Mouse (Mus musculus) midbrain, postnatal 0 days (tissue): ENCODE data around the gene Spout1. TPM values are rescaled to one million over a fixed set of nuclear protein-coding genes. Genes with fewer than 3 reads are reported as not detected.

Experiments used
- ATAC-seq: fragments of 200-750 bp; cut with Nextera tagmentation; 2 replicates; pipeline ENCODE4 v1.8.0; 2017; ENCODE audit warnings: moderate number of reproducible peaks, mild to moderate bottlenecking, moderate TSS enrichment, moderate library complexity; ENCODE audit not compliant: low FRiP score
- DNase-seq: peaks from one replicate; pipeline ENCODE4 v3.0.0-alpha.2; 2015; ENCODE audit warnings: low spot score
- H3K27ac ChIP-seq: fragments of 300-500 bp; sonication (generic); 2 replicates; pipeline ENCODE4 v1.5.1; 2014; ENCODE audit warnings: low read depth, mild to moderate bottlenecking, low read length, mixed read lengths
- H3K27me3 ChIP-seq: fragments of 300-500 bp; sonication (generic); 2 replicates; pipeline ENCODE4 v1.6.1; 2014; ENCODE audit warnings: low read length, control low read depth, mixed read lengths; ENCODE audit not compliant: insufficient read depth
- H3K36me3 ChIP-seq: fragments of 300-500 bp; sonication (generic); 2 replicates; pipeline ENCODE4 v1.6.1; 2014; ENCODE audit warnings: low read length, control low read depth, mixed read lengths; ENCODE audit not compliant: insufficient read depth
- H3K4me1 ChIP-seq: fragments of 300-500 bp; sonication (generic); 2 replicates; pipeline ENCODE4 v1.6.1; 2014; ENCODE audit warnings: mild to moderate bottlenecking, control low read depth, antibody characterized with exemption, low read length, mixed read lengths; ENCODE audit not compliant: insufficient read depth
- H3K4me2 ChIP-seq: fragments of 300-500 bp; sonication (generic); 2 replicates; pipeline ENCODE4 v1.6.1; 2014; ENCODE audit warnings: low read depth, mild to moderate bottlenecking, low read length, mixed read lengths; ENCODE audit not compliant: poor library complexity, severe bottlenecking
- H3K4me3 ChIP-seq: fragments of 300-500 bp; sonication (generic); 2 replicates; pipeline ENCODE4 v1.5.1; 2014; ENCODE audit warnings: low read depth, mild to moderate bottlenecking, low read length, moderate library complexity
- H3K9ac ChIP-seq: fragments of 300-500 bp; sonication (generic); replicated peaks from 2 replicates; pipeline ENCODE4 v1.6.1; 2014; ENCODE audit warnings: mild to moderate bottlenecking, low read length, moderate library complexity, mixed read lengths; ENCODE audit not compliant: poor library complexity, severe bottlenecking
- H3K9me3 ChIP-seq: fragments of 300-500 bp; sonication (generic); 2 replicates; pipeline ENCODE4 v1.6.1; 2016; ENCODE audit warnings: low read length, control low read depth
- CTCF ChIP-seq: IDR thresholded peaks from 2 replicates; pipeline ENCODE4 v1.5.1; 2016; ENCODE audit warnings: antibody characterized with exemption, mild to moderate bottlenecking
- WGBS: fragments of 180-500 bp; shearing (Covaris S2); extraction: QIAGEN DNeasy Blood & Tissue Kit; methylation state at CpG from one replicate; pipeline ENCODE4 v1.1.7; 2014; 5-methylcytosine and 5-hydroxymethylcytosine counted together
- polyA plus RNA-seq: library from polyadenylated mRNA; unstranded; fragments of >200 nt; fragmentation: Nextera tagmentation; extraction: Ambion mirVana; gene quantifications from 2 replicates; pipeline ENCODE4 v1.2.1, GENCODE M21; 2015
- total RNA-seq: library from RNA; depleted of rRNA; stranded (reverse); fragments of >200 nt; gene quantifications from 2 replicates; pipeline ENCODE4 v1.2.3, GENCODE M21; 2014; rRNA removed

Spout1 gene
- total RNA-seq (38.4 and 47.6 TPM in 2 replicates), polyA plus RNA-seq (55.9 and 60.8 TPM in 2 replicates)

DNA sequence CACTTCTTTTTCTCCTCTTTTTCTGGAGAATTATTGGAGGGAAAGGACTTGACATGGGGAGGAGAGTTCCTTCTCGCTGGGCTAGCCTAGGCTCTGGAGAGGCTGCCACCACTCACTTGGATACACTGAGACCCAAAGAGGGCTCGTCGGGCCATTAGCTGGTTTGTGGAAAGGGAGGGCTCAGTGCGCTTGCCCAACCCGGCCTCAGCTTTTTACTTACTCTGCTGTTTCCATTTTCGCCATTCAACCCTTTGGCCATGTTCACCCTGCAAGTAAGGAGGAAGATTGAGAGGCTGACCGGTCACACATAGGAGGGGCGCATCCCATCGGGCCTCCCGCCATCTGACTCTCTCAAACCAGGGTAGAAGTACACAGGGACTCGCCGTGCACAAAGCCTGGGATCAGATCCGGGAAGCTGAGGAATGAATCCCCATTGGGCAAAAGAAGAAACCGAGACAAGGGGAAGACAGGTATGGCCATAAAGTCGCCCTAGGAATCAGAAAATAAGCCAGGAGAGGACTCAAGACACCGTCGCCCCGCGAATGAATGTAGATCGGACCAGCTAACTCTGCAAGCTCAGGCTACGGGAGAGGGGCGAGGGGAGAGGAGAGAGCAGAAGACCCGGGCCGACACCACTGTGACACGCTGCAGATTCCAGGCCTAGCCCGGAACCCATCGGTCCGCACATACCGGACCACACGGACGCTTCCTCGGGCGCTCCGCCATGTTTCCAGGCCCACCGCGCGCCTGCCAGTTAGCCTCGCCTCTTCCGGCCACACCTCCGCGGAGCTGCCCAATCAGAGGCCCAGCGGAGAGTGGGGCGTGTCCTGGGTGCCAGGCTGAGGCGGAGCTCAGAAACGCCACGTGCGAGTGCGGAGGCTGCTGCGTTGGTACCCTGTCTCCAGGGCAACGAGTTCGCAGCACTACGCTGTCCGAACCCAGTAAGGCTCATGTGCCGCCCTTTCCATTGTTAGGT lies at the start of gene Spout1:
TSS of gene Spout1 (minus strand) at position 760 of the 976 bp plus-strand sequence.
- Histone ChIP-seq H3K36me3 (peaks cover 35% of the 10 kb centered on the region), H3K9me3 (no peaks in the 10 kb centered on the region), H3K9ac (peak within 1 kb of the TSS; percentile 73), H3K4me3 (peak within 1 kb of the TSS; percentile 53), H3K27ac (peak within 1 kb of the TSS; percentile 38), H3K4me1 (peaks cover 8% of the 10 kb centered on the region), H3K27me3 (no peaks in the 10 kb centered on the region), H3K4me2 (peak within 1 kb of the TSS; percentile 63)
- DNase-seq (peak; percentile 98), ATAC-seq (peak; percentile 98)
- WGBS: 4% methylated on average over 49 of the region's 54 CpGs
- TF ChIP-seq CTCF: no peak

DNA sequence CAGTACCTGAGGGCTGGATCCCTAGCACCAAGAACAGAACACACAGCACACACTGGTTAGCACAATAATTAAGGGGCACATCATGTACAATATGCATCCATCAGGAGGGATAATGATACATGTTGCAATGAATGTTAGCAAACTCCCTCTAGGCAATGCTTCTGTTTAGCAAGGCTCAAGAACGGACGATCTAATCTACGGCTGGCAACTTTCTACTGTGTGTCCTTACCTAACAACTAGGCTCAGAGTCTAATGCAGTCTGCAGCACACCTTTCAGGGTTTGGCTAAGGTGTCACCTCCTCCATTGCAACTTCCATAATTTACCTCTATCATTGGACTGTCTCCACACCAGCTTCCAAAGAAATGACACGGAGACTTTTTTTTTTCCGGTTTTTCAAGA lies 38.0 kb upstream of the Spout1 start:
- H3K9me3 ChIP-seq: no peaks in the 10 kb centered on the region
- no peaks in the 10 kb centered on the region for H3K36me3 ChIP-seq
- H3K27me3 ChIP-seq: no peaks in the 10 kb centered on the region
- TF ChIP-seq CTCF: no peak
- 97% methylated on average over 5 of the region's 5 CpGs for WGBS
- no peaks in the 10 kb centered on the region for H3K4me1 ChIP-seq
- H3K9ac ChIP-seq: no peak overlapping the region
- DNase-seq: no peak
- ATAC-seq: no peak
- no peak overlapping the region for H3K27ac ChIP-seq
- H3K4me2 ChIP-seq: no peak overlapping the region
- no peak overlapping the region for H3K4me3 ChIP-seq

DNA sequence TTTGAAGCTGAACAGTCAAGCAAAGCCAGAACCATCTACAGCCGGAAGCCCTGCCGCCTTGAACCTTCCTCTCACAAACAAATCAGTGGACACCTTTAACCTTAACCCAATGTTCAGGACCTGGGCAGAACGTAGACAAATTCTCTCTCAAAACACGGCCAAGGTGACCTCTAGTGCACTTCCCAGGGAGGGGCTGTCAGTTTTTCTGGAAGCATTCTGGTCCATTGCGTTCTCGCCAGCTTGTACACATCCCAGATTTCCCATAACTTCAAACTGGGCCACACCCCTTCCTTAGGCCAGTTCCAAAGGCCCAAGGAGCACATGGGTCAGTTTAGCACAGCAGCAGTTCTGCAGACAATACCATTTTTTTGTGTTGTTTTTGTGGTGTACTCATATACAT lies 37.2 kb upstream of the Spout1 start:
- Histone ChIP-seq H3K4me2 (no peak overlapping the region), H3K4me1 (no peaks in the 10 kb centered on the region), H3K9me3 (no peaks in the 10 kb centered on the region), H3K27me3 (no peaks in the 10 kb centered on the region), H3K27ac (no peak overlapping the region), H3K9ac (no peak overlapping the region), H3K4me3 (no peak overlapping the region), H3K36me3 (no peaks in the 10 kb centered on the region)
- TF ChIP-seq CTCF: no peak
- ATAC-seq (no peak), DNase-seq (no peak)
- 79% methylated on average over 6 of the region's 6 CpGs for WGBS

DNA sequence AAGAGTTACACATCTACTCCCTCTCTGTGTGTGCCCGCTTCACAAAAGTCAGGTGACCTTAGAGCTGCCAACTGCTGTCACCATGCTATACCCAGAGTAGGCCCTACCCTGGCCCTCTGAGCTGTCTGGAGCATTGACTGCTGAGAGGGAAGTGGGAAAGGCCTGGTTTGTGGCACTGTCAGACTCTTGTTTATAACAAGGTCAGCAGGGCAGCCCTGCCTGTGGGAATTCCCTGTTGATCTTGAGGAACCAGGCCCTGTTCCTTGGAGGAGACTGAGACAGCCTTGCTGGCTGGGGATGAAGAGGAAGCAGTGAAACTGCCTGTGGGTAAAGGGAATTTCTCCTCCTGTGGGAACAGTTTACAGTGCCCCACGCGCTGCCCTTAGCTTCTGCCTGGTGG lies 36.5 kb upstream of the Spout1 start:
- no peaks in the 10 kb centered on the region for H3K9me3 ChIP-seq
- H3K27ac ChIP-seq: no peak overlapping the region
- no peak overlapping the region for H3K9ac ChIP-seq
- DNase-seq (no peak), ATAC-seq (no peak)
- no peak overlapping the region for H3K4me3 ChIP-seq
- H3K36me3 ChIP-seq: no peaks in the 10 kb centered on the region
- H3K4me2 ChIP-seq: no peak overlapping the region
- no peak for TF ChIP-seq CTCF
- WGBS: 87% methylated on average over 3 of the region's 3 CpGs
- no peaks in the 10 kb centered on the region for H3K27me3 ChIP-seq
- no peaks in the 10 kb centered on the region for H3K4me1 ChIP-seq

DNA sequence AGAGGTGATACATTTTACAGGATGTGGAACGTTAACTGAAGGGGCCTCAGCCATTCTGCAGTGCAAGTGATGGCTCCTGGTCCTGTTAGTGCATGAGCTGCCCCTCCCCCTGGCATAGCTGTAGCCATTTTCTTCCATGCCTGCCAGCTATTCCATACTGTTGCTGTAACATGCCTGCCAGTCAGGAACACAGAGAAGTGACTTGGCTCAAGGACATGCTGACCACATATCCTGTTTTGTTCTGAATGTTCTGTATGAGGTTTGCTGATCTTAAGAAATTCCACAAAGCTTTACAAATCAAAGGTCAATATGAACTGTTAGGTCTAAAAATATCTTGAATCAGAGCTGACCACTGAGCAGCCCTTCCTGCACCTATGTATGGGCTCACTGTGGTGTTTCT lies 34.7 kb upstream of the Spout1 start:
- Histone ChIP-seq H3K4me1 (no peaks in the 10 kb centered on the region), H3K9ac (no peak overlapping the region), H3K27me3 (no peaks in the 10 kb centered on the region), H3K27ac (no peak overlapping the region), H3K4me3 (no peak overlapping the region), H3K4me2 (no peak overlapping the region), H3K9me3 (no peaks in the 10 kb centered on the region), H3K36me3 (no peaks in the 10 kb centered on the region)
- no peak for DNase-seq
- no peak for TF ChIP-seq CTCF
- 75% methylated on average over 1 of the region's 1 CpGs for WGBS
- no peak for ATAC-seq

DNA sequence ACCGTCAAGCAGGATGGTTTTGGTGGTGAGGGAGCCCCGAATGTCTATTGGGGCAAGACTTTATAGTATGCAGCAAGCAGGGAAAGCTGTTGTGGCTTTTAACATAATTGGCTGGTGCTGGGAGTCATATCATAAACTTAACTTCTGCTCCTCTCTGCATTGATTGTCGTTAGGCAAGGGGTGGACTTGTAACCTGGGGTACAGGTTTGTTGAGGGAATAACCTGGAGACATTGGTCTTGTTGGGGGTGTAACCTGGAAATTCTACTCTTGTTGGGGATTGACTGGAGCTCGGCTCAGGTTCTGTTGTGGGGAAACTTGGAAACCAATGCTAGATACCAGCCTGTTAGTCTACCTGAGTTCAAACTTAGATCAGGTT lies 33.9 kb upstream of the Spout1 start:
- 79% methylated on average over 4 of the region's 4 CpGs for WGBS
- Histone ChIP-seq H3K4me1 (no peaks in the 10 kb centered on the region), H3K4me3 (no peak overlapping the region), H3K27ac (no peak overlapping the region), H3K4me2 (no peak overlapping the region), H3K9ac (no peak overlapping the region), H3K27me3 (no peaks in the 10 kb centered on the region), H3K9me3 (no peaks in the 10 kb centered on the region), H3K36me3 (no peaks in the 10 kb centered on the region)
- TF ChIP-seq CTCF: no peak
- DNase-seq (no peak), ATAC-seq (no peak)
